8 mouse cellular contexts compared by ENCODE assay signal in genomic region chr9:60713616-60714015, GRCm38 (mm10). TPM values are rescaled to one million over a fixed set of nuclear protein-coding genes. Genes with fewer than 3 reads are reported as not detected.
A peak's percentile ranks its signal among the peaks of the same experiment; 100 is the strongest.
DNase-seq lines count a peak whose midpoint lies in the region; ATAC-seq and TF ChIP-seq lines count a peak whose summit lies in the region.

No protein-coding gene starts in this region.

- no peaks in the 10 kb centered on the region for H3K9me3 ChIP-seq in limb, embryonic 14.5 days (ENCODE audit: control insufficient read depth, low read length)

- H3K4me2 ChIP-seq in limb, embryonic 14.5 days (replicated peaks; ENCODE audit: low read depth, low read length, severe bottlenecking): peak overlapping the region; percentile 91

- H3K36me3 ChIP-seq in limb, embryonic 14.5 days (ENCODE audit: control insufficient read depth, insufficient read depth, low read length): no peaks in the 10 kb centered on the region

- no peak for TF ChIP-seq CTCF in cerebellum, adult 2 months (IDR thresholded peaks at IDR 0.05; ENCODE audit: borderline replicate concordance, insufficient read depth, low read depth, low read length)

- peaks cover 6% of the 10 kb centered on the region; the same call in 1 of the 2 replicates for H3K4me1 ChIP-seq in cerebellum, adult 2 months (ENCODE audit: control insufficient read depth, insufficient read depth, low read length)
- peaks cover 7% of the 10 kb centered on the region; the same call in 1 of the 2 replicates for H3K4me1 ChIP-seq in limb, embryonic 14.5 days (ENCODE audit: control insufficient read depth, insufficient read depth, low read length)

- DNase-seq in cerebellum, adult 2 months: peak; percentile 42 to 63
- DNase-seq in cerebellum, postnatal 4 days (ENCODE audit: low spot score in 2 of 2): no peak
- DNase-seq in right cerebral cortex, adult 18-20 months: peak; percentile 21
- no peak for DNase-seq in right cerebral cortex, postnatal 4 days
- no peak for DNase-seq in limb, embryonic 14.5 days (ENCODE audit: low spot score)
- DNase-seq in thymus, postnatal 10 days (ENCODE audit: low spot score in 2 of 2): no peak
- DNase-seq in embryo, embryonic 10.5 days (ENCODE audit: low spot score): no peak
- no peak for DNase-seq in embryo, embryonic 10 days (ENCODE audit: low spot score)

- peak overlapping the region; percentile 87 for H3K9ac ChIP-seq in limb, embryonic 14.5 days (ENCODE audit: low read depth, low read length, severe bottlenecking)

- H3K27me3 ChIP-seq in cerebellum, adult 2 months (ENCODE audit: control insufficient read depth, insufficient read depth, low read length): no peaks in the 10 kb centered on the region
- H3K27me3 ChIP-seq in limb, embryonic 14.5 days (ENCODE audit: control insufficient read depth, insufficient read depth, low read length): no peaks in the 10 kb centered on the region

- TF ChIP-seq POLR2A in cerebellum, adult 2 months (IDR thresholded peaks at IDR 0.05; ENCODE audit: borderline replicate concordance, insufficient read depth, low read length): no peak
- TF ChIP-seq POLR2A in limb, embryonic 14.5 days (IDR thresholded peaks at IDR 0.05; ENCODE audit: borderline replicate concordance, extremely low read depth, insufficient read depth, insufficient read length): no peak

- ATAC-seq in limb, embryonic 14.5 days (ENCODE audit: low FRiP score, low read depth): no peak

- 9% methylated on average over 4 of the region's 4 CpGs for WGBS in cerebellum, adult 2 months
- WGBS in limb, embryonic 14.5 days: 22% methylated on average over 4 of the region's 4 CpGs

- peak overlapping the region; percentile 99 for H3K27ac ChIP-seq in cerebellum, adult 2 months (ENCODE audit: insufficient read depth, low read length)
- no peak overlapping the region for H3K27ac ChIP-seq in limb, embryonic 14.5 days (replicated peaks; ENCODE audit: low read depth, low read length)

- H3K4me3 ChIP-seq in cerebellum, adult 2 months (replicated peaks; ENCODE audit: insufficient read depth, low read depth, low read length): peak overlapping the region; percentile 76
- peak overlapping the region; percentile 64 for H3K4me3 ChIP-seq in limb, embryonic 14.5 days (replicated peaks; ENCODE audit: low read length)

RNA-seq across cellular contexts. Expression of gene Larp6, which starts 0.8 kb away (rescaled TPM):
- 44.9 and 46.0 TPM in 2 replicates for polyA plus RNA-seq in cerebellum, adult 2 months (2012; rRNA removed)
- polyA plus RNA-seq in limb, embryonic 14.5 days (2012; rRNA removed): 3.8 and 4.3 TPM in 2 replicates
- polyA plus RNA-seq in limb, embryonic 14.5 days (2014; fragmentation: Nextera tagmentation; extraction: Ambion mirVana): 3.8 and 4.7 TPM in 2 replicates

RNA-seq across cellular contexts. Expression of gene Lrrc49, which starts 25.7 kb away (rescaled TPM):
- polyA plus RNA-seq in cerebellum, adult 2 months (2012; rRNA removed): 146 and 163 TPM in 2 replicates
- 12.4 and 16.2 TPM in 2 replicates for polyA plus RNA-seq in limb, embryonic 14.5 days (2012; rRNA removed)
- 15.3 and 16.5 TPM in 2 replicates for polyA plus RNA-seq in limb, embryonic 14.5 days (2014; fragmentation: Nextera tagmentation; extraction: Ambion mirVana)

Comparison
In these comparisons a context has a peak if more than half of its experiments do, and no peak if none do; other contexts are left out.
1. DNase-seq: peak in cerebellum, adult 2 months (2 of 2) and right cerebral cortex, adult 18-20 months (single experiment); none in cerebellum, postnatal 4 days (0 of 2), right cerebral cortex, postnatal 4 days (single experiment), limb, embryonic 14.5 days (single experiment), thymus, postnatal 10 days (0 of 2), embryo, embryonic 10.5 days (single experiment) and embryo, embryonic 10 days (single experiment).